Mouse (Mus musculus) erythroblast, adult 5-6 weeks (primary cell): Measurements from ENCODE around the gene Rnf180. TPM values are rescaled to one million over a fixed set of nuclear protein-coding genes. Genes with fewer than 3 reads are reported as not detected.

Experiments
- ATAC-seq: replicated peaks from 2 replicates; pipeline ENCODE4 v1.8.0; 2016; ENCODE audit warnings: moderate number of reproducible peaks, mild to moderate bottlenecking, moderate TSS enrichment, inconsistent platforms; ENCODE audit not compliant: poor library complexity, low FRiP score, severe bottlenecking
- total RNA-seq, 2 experiments: library from RNA; stranded (forward) in 1 of 2; stranded (reverse) in 1 of 2; fragments of 150-400 nt in 1 of 2; fragments of 200-764, 138-1000 nt in 1 of 2; gene quantifications; 2 replicates each; pipeline versions ENCODE4 v1.2.3 to v1.2.4; 2015 to 2017; ENCODE audit warnings: low replicate concordance in 2 of 2

The Rnf180 gene
- total RNA-seq, 2 experiments from 2014 or later: 2.8 TPM; not detected in 1

GRCm38 (mm10) chr13:105256757-105257433 is 37.7 kb downstream of the Rnf180 start:
- no peak for ATAC-seq

- ATAC-seq: no peak
Observed at GRCm38 (mm10) chr13:105250767-105251166, 43.8 kb downstream of the Rnf180 start.

DNA sequence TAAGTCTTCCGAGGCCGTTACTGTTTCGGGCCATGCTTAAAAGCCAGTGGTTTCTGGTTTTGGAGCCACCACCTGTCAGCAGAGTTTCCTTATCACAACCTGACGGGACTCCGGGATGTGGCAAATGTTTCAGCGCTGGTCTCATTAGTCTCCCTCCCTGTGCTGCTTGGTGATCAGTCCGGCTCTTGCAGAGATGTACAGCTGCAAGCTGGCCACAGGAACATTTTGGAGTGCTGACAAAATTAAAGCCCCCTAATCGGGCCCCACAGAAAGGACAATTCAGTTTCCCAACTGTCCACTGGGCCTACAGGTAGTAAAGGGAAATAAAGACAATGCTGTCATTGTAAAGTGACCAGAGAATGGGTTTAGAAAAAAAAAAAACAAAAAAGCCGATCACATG is 44.4 kb downstream of the Rnf180 start:
- no peak for ATAC-seq

- no peak for ATAC-seq
Observed at GRCm38 (mm10) chr13:105249599-105249998, 45.0 kb downstream of the Rnf180 start.

GRCm38 (mm10) chr13:105247691-105248090 is 46.9 kb downstream of the Rnf180 start:
- no peak for ATAC-seq

DNA sequence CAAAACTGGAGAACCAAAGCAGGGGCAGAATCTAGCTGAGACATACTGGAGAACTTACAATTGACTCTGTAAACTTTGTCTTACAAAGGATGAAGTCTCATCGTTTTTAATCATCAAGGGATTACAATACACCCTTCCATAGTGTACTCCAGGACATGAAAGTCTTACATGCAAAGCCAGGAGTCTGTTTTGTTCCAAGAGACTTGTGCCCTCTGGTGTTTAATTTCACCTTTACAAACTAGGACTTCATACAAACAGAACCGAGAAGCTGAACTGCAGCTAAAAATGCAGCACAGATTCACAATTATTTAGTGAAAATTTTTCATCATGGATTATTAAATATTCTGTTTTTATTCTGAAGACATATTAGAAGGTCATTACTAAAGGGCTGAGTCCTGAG is 53.8 kb downstream of the Rnf180 start:
- ATAC-seq: no peak

DNA sequence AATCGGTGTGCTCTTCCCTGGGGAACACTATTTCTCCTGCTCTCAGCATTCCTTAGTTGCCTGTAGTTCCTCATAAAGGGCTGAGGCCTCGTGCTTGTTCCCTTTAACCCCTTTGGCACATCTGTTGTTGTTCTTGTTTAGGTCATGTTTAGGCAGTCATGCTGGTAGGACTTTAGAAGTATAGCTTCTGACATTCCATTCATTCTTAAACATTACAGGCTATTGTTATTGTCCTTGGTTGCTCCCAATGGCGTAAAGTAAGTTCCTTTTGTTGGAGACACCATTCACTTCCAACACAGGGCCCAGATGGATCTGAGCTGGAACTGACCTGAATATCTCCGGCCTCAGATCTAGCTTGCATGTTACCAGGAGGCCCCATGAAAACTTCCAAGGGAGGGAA is 67.5 kb downstream of the Rnf180 start:
- no peak for ATAC-seq

- no peak for ATAC-seq
Observed at GRCm38 (mm10) chr13:105224048-105224447, 70.6 kb downstream of the Rnf180 start.

GRCm38 (mm10) chr13:105223147-105223546 is 71.5 kb downstream of the Rnf180 start:
- no peak for ATAC-seq

DNA sequence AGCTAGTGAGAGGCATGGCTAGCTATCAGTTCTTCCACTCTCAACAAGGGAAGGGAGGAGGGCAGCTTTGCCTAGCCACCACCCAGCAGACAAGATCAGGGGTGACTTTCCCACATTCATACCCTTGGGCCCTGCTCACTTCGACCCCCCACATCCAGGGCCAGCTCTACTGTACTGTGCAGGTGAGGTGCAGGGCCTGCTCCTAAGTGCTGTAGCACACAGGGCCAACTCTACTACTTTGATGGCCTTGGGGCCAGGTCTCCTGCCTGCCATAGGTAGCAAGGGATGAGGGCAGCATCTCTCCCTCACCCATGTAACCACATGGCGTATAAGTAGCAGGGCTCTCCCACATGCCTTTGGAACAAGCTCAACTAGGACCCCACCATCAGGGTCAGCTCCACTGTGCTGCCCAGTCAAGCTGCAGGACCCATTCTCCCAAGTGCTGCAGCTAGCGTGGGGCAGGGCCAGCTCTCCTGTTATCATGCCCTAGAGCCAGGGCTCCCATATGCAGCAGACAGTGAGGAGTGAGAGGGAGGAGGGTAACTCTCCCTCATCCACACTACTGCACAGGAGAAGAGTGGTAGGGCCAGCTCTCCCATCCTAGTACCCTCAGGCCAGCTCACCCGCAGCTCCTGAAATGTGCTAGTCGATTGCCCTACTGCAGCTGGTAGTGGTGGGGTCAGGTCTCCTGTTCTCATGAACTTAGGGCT is 72.4 kb downstream of the Rnf180 start:
- ATAC-seq: no peak; the same call in 1 of the 2 replicates

GRCm38 (mm10) chr13:105210746-105211145 is 83.9 kb downstream of the Rnf180 start:
- ATAC-seq: no peak

- no peak for ATAC-seq
Observed at GRCm38 (mm10) chr13:105203851-105204250, 90.8 kb downstream of the Rnf180 start.

DNA sequence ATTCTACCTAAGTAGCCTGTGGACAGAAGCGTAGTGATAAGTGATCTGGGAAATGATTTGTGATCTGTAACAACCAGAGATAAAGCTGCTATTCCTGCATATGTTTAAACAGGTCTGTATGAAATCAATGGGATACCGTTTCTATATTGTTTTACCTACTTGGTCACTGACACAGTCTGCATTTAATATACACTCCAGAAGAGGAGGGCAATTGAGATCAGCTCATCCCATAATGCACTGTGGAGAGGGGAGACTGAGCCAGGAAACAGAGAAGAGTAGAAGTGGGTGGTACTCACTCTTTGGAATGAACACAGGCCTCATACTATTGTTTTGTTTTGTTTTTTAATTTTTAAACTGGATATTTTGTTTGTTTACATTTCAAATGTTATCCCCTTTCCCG is 96.0 kb downstream of the Rnf180 start:
- no peak for ATAC-seq

- ATAC-seq: no peak
Observed at GRCm38 (mm10) chr13:105198028-105198427, 96.6 kb downstream of the Rnf180 start.

DNA sequence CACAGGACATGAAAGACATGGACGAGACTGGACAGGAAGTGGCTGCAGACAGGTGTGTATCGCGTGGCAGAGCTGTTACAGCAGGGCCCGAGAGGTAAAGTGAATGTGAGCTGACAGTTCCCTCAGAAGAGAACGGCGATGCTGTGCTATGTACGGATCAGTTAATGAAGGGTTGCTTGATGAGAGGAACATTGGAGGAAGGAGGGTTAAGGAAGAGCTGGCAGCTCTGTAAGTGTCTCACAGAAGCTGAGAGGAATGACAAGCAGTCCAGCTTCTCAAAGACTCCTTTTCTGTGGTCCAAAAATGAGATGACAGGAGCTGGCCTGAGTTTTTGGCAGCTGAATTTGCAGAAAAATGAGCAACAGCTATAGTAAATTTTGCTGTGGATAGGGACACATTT is 101.0 kb downstream of the Rnf180 start:
- no peak for ATAC-seq

- ATAC-seq: no peak
Observed at GRCm38 (mm10) chr13:105188730-105189129, 105.9 kb downstream of the Rnf180 start.

DNA sequence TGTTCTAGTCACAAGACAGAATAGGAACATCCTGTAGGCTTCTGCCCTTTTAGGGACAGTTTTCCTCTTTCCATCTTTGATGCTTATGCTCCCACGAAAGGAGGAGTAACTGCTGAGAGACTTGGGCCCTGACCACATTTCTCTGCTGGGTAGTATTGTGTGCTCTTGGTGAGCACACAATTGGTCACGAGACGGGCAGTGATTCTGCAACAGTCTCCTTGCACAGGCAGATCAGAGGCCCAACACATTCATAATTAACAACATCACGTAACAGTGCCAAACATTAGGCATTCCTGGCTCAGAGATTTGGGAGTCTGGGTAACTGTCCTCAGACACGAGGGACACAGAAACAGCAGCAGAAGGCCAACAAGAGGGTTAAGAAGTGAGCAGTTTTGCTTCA is 113.8 kb downstream of the Rnf180 start:
- ATAC-seq: no peak

GRCm38 (mm10) chr13:105165441-105165840 is 129.2 kb downstream of the Rnf180 start:
- no peak for ATAC-seq

DNA sequence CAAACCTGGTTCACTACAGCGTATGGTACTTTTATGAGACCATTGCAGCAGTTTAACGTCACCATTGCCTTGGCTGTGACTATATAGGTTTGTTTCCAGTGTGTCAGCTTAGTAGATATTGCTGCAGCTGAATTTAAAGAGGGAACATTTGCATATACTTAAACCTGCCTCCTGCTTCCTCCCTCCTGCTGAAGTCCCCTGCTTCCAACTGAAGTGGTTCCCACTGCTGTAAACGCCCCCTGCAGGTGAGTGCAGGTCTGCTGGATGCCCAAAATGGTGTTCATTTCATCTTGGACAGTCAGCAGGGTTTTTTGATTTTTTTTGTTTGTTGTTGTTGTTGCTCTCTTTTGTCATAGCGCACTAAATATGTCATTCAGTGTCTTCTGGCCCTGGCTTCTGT is 140.7 kb downstream of the Rnf180 start:
- ATAC-seq: no peak

GRCm38 (mm10) chr13:105150006-105150405 is 144.6 kb downstream of the Rnf180 start:
- no peak for ATAC-seq

DNA sequence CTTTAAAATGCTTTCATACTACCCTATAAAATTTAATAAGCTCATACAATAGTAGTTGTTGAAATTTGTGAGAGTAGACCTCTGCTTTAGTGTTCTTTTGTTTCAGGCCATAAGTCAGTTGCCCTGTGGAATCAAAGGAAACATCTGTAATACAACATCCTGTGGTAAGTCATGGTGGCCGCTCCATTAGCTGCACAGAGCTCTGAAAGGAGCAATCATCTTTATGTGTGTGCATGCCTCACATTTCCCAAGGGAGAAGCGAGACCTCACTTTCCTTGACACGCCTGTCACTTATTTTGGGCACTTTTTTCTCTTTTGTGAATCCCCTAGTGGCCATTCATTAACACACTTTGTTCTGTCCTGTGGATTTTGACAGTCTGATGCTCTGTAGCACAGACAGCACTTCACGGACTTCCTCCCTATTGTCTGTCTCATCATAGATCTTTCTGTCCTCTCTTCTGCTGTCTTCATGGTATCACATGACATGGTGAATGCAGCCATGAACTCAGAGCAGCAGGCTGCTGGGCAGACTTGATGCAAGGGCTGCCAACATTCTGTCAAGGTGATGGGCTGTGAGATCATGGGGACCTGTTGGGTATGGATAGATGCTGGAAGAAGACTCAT is 146.7 kb downstream of the Rnf180 start:
- ATAC-seq: no peak
